Mouse (Mus musculus) cerebellum, adult 11 months (tissue): ENCODE measurements around the gene 9530003J23Rik.
"Not testable (repeated sequence)": the region's sequence is repeated elsewhere in the genome, so short reads cannot be mapped to it uniquely, and the experiment has no call there.

ENCODE experiments used
- DNase-seq: peaks from one replicate; pipeline ENCODE4 v3.0.0; 2022

9530003J23Rik gene

DNA sequence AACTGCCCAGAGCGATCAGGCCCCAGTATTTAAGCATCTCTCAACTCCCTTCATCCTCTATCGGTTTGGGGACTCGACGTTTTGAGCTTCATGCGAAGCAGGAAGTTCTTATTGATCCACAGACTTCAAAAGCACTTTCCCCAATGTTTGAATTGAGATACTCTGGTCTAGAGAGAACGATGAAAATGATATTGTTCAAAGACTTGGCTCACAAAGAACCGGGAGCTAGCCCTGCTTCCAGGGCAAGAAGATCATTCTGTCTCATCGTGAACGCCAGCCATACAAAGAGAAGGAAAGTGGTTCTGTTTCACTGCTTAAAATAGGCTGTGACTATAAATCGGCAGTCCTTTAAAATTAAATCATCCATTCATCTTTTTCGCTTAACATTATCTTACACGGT is at the start of gene 9530003J23Rik:
Gene 9530003J23Rik, minus strand, starts transcription at position 101 of the 400 bp plus-strand sequence.
- no peak for DNase-seq

DNA sequence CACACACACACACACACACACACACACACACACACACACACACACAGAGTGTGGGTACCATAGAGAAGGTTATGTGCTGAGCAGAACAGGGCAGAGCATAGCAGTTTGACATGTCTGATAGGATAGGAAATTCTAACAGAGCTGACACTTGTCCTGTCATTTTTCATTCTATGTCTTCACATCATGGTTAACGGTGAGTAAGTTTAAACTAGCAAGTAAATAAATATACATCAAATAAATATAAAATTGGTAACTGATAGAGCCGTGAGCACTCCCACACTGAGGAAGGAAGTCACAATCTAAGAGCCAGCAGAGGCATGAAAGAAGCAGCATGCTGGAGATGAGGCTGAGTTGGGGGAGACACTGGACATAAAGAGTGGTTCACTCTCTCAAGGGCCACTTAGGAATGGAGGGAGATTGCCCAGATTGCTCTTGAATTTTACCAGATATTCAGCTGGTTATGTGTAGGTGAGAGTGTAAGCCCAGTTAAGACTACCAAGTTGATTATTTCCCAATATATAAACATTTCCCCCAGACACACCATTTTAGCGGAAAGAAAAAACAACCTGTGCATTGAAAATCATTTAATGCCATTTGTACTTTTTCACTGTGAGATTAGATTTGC is 48.8 kb upstream of the 9530003J23Rik start:
- DNase-seq: no peak

DNA sequence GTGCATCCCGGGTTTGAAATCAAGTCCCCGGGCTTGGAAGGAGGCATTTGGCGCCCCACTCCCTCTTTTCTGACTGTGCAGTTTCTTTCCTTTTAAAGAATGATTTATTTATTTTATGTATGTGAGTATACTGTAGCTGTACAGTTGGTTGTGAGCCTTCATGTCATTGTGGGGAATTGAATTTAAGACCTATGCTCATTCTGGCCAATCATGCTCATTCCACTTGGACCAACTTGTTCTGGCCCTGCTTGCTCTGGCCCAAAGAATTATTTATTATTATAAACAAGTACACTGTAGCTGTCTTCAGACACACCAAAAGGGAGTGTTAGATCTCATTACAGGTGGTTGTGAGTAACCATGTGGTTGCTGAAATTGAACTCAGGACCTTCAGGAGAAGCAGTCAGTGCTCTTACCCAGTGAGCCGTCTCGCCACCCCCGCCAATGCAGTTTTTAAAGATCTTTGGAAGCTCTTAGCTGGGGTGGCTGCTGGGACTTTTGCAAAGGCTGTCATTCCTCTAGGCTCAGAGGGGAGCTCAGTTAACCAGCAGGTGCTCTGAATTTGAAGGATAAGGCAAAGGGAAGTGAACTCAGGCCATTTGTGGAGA is 48.0 kb upstream of the 9530003J23Rik start:
- no peak for DNase-seq

DNA sequence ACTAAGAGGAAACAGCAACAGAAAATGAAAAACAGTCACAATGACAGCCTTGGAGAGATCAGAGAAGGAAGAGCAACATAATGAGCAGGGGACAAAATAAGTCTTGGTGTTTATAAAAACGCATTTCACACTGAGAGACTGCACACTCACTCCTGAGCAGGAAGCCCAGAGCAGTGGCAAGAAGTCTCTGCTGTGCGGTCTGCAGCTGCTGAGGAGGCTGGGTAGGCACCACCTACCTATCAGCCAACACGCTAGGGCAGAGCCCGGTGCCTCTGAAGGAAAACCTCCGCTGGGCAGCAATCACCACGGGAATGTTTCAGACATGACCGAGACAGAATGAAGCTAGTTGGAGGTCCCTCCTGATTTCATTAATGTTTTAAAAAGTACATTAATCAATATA is 47.1 kb upstream of the 9530003J23Rik start:
- not testable (repeated sequence) for DNase-seq

DNA sequence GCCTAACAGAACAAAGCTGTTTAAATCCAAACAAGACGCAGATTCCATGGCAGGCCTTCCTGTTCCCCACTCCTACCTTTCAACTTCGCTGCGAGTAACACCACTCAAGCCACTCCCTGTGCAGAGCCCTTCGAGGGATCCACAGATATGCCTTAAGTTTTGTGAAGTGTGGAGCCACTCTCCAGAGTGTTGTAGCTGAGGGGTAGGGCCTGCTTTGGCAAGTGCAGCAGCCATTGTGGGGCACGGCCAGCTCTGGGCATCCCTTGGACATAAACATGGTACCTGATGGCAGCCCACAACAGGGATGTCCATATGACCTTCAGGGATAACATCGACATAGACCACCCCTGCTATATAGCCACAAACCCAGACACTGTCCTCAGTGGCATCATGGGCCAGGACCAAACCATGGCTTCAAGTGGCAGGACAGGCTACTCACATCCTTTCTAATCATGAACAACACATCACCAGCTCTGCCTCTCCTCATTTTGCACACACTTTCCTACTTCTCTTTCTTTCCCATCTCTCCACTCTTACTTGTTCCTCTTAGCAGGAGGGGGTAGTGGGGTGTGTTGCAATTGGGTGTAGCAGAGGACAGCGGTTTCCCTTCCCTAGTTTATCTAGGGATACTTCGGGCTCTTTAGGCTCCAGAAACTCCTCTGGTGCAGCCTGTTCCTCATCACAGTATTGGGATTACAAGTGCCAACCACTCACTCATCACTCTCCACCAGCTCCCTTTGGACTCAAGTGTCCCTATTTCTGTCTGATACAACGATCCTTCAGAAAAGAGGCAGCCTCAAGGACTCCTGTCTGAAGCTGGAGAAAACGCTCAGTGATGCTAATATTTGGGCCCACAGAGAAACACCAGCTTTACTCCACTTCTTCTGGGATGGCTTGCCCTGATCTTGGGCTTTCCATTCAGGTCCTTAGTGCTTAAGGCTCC is 46.3 kb upstream of the 9530003J23Rik start:
- DNase-seq: no peak

DNA sequence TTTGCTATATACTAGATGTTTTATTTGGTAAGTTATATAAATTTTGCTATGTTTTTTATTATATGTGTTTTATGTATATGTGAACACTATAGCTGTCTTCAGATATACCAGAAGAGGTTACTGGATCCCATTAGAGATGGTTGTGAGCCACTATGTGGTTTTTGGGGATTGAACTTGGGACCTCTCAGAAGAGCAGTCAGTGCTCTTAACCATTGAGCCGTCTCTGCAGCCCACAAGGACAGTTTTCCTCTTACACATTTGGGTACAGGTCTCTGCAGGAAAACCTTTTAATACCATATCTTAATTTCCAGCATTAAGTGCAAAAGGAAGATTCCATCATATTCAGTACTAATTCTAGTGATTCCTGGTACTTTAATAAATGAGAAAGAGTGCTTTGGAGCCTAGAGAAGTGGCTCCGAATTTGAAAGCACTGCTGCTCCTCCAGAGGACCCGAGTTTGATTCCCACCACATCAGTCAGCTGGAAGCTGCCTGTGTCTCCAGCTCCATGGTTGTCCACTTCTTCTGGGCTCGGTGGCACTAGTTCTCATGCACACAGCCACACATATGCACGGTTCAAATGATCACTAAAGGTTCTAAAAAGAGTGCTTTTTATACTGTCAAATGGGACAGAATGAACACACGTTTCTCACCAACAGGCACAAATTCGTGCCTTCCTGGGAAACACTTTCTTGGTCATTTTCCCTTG is 45.5 kb upstream of the 9530003J23Rik start:
- no peak for DNase-seq

DNA sequence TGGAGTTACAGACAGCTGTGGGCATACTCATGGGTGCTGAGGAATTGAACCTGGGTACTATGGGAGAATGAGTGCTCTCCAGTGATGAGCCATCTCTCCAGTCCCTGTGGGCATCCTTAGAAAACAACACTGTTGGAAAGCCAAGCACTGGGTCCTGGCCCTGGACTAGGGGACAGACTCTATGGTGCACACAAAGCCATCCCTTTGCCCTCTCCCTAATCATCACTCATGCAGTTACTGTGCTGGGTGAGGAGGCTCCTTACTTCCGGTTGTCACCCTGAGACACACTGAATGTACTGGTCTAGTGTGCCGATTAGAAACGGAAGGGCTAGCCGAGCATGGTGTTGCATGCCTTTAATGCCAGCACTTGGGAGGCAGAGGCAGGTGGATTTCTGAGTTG is 44.7 kb upstream of the 9530003J23Rik start:
- not testable (repeated sequence) for DNase-seq

DNA sequence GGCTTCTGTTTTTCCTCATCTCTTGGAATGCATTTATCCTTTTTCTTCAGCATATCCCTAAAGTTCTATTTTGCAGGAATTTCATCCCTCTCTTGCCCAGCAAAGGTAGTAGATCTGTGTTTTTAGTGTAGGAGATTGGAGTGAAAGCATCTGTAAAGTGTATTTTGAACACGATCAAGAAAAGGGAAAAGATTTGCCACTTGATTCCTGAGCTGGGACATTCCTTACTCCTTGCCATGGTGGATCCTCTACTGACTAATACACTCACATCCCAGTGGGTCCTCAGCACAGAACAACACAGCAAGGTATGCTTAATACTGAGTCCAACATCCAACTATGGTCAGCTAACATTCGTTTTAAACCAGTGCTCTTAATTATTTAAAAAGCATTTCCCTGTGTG is 44.0 kb upstream of the 9530003J23Rik start:
- DNase-seq: no peak

DNA sequence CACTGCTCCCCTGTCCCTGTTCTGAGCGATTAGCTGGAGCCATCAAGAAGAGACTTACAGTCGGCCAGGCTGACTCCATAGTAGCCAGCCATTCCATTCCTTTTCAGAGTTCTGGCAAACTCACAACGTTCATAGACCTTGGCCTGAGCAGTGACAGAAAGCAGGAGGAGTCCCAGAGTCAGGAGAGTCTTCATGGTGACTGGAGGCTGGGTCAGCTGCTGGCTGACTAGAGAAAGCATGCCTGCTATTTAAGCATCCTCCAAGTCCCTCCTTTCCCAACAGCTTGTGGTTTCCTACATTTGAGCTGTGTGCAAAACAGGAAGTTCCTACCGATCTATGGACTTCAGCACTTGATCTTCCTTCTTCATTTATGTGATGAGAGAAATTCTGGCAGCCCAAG is 43.5 kb upstream of the 9530003J23Rik start, which contains the start of gene Lyz2:
Gene Lyz2, minus strand, starts transcription at position 273 of the 400 bp plus-strand sequence.
- DNase-seq: no peak

DNA sequence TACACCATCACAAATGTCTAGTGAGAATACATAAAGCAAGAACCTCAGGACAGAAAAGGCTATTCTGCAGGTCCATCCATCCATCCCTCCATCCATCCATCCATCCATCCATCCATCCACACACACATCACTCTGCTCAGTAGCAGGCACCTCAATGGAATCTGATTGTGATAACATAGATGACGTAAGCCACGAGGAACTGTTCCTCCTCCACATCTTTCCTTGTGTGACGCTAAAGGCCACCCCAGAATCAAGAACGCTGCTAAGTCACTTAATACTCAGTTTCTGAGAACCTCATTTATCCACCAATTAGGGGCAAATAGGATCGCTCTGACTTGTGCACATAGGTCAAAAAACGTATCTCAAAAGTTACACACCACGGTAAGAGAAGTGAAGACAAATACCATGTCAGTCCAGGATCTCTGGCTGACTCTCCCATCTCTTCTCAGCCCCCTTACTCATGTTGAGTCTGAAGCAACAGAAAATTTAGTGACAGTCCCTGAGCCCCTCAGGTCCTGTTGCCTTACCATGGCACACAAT is 42.9 kb upstream of the 9530003J23Rik start:
- no peak for DNase-seq

DNA sequence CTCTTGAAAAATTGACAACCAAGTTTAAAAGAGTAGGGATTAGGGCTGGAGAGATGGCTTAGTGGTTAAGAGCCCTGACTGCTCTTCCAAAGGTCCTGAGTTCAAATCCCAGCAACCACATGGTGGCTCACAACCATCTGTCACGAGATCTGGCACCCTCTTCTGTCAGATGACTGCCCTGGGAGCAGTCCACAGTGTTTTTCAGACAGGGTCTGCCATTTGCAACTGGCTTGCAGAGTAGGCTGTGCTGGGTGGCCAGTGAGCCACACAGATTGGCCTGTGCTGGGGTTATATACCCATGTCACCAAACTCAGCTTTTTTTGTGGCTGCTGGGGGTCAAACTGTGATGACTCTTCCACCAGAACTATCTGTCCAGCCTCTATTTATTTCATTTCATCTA is 41.5 kb upstream of the 9530003J23Rik start:
- no peak for DNase-seq

DNA sequence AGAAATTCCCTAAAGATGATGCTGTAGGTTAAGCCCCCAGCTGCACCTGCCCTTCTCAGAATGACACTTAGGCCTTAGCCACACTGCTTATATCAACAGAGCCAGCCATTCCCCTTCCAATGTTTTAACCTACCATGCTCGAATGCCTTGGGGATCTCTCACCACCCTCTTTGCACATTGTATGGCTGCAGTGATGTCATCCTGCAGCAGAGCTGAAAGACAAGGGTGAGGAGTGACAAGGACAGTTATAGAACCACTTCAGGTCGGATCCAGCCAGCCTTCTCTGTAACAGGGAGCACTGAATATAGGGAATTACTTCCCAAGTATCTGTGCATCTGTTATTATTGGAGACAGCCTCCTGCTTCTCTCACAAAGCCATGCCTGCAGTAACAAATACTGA is 40.0 kb upstream of the 9530003J23Rik start:
- not testable (repeated sequence) for DNase-seq

DNA sequence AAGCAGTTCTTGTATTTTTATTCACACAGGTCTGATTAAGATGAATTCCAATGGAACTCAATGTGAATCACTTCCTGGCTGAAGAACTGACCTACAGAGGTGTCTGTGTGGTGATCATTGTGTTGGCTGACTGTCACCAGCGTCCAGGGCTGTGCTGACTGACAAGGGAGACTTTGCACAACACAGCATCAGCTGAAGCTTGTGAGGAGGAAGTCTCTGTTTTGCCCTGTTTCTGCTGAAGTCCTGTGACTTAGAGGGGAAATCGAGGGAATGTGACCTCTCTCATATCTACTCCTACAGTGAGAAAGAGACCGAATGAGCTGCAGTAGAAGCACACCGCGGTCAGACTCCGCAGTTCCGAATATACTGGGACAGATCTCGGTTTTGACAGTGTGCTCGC is 39.3 kb upstream of the 9530003J23Rik start:
- DNase-seq: not testable (repeated sequence)

DNA sequence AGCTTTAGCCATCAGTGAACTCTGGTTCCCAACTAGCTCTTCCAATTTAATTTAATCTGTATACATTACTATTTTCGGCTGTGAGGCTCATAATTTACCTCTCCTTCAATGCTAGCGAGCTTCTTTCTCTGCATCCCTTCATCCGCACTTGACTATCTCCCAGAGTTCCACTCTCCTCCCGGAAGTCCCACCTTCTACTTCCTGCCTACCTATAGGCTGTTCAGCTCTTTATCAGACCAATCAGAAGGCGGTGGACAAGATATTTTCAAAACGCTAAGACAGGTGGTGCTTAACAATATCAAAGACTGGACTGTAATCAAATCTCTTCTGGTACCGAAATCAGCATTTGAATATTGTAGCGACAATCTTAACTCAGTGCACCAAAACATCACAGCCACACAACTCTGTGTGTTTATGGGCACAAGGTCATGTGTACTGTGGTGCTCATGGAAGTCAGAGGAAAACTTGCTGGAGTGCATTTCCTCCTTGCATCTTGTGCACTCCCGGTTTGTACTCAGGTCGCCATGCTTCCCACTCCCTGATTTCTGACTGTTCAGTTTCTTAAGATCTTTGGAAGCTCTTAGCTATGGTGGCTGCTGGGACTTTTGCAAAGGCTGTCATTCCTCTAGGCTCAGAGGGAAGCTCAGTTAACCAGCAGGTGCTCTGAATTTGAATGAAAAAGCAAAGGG is 37.3 kb upstream of the 9530003J23Rik start:
- no peak for DNase-seq

DNA sequence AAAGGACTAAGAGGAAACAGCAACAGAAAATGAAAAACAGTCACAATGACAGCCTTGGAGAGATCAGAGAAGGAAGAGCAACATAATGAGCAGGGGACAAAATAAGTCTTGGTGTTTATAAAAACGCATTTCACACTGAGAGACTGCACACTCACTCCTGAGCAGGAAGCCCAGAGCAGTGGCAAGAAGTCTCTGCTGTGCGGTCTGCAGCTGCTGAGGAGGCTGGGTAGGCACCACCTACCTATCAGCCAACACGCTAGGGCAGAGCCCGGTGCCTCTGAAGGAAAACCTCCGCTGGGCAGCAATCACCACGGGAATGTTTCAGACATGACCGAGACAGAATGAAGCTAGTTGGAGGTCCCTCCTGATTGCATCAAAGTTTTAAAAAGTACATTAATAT is 36.1 kb upstream of the 9530003J23Rik start:
- DNase-seq: not testable (repeated sequence)

DNA sequence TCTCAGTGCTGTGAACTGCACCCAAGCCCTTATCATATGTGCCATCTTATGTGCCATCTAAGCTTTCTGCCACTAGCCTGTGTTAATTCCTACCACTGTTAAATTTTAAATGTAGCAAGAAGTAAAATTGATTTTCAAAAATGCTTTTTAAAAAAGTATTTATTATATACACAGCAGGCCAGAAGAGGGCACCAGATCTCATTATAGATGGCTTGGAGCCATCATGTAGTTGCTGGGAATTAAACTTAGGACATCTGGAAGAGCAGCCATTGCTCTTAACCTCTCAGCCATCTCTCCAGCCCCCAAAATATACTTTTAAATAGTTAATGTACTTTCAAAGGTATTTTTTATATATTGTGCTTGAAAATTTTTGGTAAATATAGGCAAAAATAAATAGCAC is 33.5 kb upstream of the 9530003J23Rik start:
- DNase-seq: no peak

DNA sequence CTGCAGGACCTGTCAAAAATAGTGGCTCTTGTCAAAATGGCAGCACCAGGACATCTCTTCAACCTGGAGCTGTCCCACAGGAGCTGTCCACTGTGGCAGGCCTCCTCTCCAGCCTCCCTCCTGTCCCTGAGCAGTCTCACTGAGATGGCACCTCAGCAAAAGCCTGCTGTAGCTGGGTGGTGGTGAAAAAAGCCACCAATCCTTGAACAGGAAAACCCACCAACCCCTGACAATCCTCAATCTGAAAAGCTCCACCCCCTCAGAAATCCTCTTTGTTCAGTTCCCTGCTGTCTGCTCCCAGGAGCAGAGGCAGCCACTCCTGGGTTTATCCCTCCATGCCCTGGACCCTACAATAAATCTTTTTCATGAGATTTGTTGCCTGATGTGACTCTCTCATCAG is 21.4 kb upstream of the 9530003J23Rik start:
- DNase-seq: no peak

DNA sequence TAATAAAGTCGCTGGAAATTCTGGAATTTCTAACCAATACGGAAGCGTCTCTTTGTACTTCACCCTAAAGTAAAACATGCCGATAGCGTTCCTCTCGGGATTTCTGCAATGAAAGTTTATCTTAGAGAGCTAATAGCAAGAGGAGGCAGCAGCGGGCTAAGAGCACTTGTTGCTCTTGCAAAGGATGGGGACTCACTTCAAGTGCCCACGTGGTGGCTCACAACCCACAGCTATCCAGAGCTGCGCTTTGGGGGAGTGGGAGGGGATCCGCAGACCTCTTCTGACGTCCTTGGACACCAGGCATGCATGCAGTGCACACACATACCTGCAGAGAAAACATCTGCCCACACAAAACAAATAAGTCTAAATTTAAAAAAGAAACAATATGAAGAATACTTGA is 2.6 kb downstream of the 9530003J23Rik start:
- DNase-seq: no peak

DNA sequence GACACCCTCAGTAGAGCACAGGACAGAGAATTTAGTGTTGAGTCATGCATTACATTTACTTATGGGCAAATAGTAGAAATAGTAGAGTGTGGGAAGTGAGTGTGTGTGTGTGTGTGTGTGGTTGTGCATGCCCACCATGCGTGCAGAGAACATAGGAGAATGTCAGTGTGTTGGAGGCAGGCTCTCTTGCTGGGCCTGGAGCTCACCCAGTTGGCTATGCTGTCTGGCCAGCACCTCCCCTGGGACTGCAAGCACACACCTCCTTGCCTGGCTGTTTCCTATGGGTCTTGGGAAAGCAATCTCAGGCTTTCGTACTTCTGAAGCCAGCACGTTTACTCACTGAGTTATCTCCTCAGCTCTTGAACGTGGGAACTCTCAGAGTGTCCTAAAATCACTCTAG is 3.7 kb downstream of the 9530003J23Rik start:
- no peak for DNase-seq

DNA sequence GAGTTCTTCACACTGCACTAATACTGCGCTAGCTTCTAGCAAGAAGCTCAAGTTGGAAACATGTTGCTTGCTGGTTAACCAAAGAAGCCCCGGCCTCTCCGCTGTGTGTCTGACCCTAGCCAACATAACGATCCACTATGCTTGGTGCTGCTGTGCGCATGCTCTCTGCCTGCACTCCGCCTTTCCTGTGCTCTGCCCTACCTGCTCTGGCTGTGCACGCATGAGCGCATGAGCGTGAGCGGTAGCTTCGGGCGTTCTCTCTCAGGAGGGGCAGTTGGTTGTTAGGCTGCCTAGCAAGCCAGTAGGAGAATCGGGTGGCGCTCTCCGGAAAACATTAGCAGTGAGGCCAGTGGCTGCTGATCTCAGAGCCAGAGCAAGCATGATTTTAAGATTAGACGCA is 8.7 kb downstream of the 9530003J23Rik start:
- no peak for DNase-seq

DNA sequence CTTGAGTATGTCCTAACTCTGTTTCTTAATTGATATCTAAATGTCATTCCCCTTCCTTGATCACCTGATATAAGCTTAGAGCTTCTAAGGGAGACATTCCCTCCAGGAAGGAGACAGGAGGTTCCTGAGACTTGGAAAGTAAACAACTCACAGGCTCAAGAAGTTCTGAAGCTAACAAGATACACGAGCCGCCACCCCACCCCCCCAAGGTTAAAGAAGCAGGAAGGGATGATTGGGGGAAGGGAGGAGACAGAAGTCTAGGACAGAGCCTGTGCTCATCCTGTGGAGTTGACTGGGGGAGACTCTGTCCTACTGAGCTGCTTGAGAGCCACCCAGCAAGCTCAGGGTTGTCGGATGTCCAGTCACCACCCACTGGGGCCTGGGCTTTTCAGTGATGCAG is 12.5 kb downstream of the 9530003J23Rik start:
- DNase-seq: no peak

DNA sequence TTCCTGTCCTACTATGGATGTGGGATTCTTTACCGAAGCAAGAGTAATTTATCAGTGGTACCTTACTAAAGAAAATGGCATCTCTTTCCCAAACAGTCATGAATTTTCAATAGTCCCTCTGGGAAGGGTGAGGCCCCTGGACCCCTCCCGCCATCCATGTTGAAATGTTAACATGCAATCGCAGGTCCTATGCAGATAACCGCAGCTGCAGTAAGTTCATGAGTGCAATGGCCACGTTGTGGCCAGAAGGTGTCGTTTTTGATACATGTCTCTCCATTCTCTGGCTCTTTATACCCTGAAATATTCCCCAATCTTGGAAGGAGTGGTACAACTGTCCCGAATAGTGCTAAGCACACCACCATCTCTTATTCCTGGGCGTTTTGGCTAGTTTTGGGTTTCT is 13.4 kb downstream of the 9530003J23Rik start:
- DNase-seq: no peak
